In the genomic region with DNA sequence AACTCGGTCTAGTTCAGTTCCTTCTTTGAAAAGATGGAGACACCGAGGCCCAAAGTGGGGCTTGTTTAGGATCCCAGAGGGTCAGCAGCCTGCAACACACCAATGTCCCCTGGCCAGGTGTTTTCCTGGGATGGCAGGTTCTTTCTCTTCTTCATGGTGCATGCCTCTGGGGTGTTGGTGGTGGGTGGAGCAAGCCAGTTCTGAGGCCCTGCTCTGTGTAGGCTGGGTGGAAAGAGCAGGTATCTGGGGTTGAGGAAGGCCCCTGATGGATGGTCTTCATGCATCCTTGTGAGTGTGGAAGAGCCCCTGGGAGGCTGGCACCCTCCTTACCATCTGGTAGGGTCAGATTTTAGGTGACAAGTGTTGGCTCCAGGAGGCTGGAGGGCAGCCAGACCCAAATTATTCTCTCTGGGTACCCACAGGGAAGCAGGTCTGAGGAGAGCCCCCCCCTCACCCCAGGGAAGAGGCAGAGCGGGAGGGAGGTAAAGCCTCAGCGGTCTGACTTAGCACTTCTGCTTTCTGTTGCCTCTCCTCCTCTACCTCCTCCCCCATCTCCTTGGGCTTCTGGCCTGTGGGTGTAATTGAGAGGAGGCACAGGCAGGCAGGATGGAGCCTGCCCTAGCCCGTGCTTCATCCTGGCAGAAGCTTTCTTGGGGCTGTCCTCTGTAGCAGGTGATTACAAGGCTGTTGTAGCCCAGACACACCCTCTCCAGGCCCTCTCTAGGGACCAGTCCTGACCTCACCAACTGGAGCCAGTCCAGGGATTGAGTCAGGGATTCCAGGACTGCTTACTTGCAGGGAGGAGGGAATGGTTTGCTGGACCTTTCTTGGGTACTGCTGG, we compare ENCODE assay signal across 8 mouse cellular contexts. TPM values are rescaled to one million over a fixed set of nuclear protein-coding genes. Genes with fewer than 3 reads are reported as not detected.
DNase-seq lines count a peak whose midpoint lies in the region; ATAC-seq lines count a peak whose summit lies in the region.

No protein-coding gene starts in this region.

- no peaks in the 10 kb centered on the region for H3K27me3 ChIP-seq in hindbrain, embryonic 14.5 days (ENCODE audit: control insufficient read depth, insufficient read depth, low read length)

- no peaks in the 10 kb centered on the region for H3K9me3 ChIP-seq in hindbrain, embryonic 14.5 days (ENCODE audit: control insufficient read depth, low read length)

- no peak overlapping the region for H3K27ac ChIP-seq in hindbrain, embryonic 14.5 days

- no peak overlapping the region for H3K9ac ChIP-seq in hindbrain, embryonic 14.5 days

- no peaks in the 10 kb centered on the region for H3K36me3 ChIP-seq in hindbrain, embryonic 14.5 days (replicated peaks; ENCODE audit: control insufficient read depth, insufficient read depth)

- H3K4me1 ChIP-seq in hindbrain, embryonic 14.5 days (replicated peaks; ENCODE audit: control insufficient read depth, insufficient read depth, low read length): peaks cover 38% of the 10 kb centered on the region

- H3K4me3 ChIP-seq in hindbrain, embryonic 14.5 days (replicated peaks; ENCODE audit: low read length): no peak overlapping the region

- DNase-seq in frontal cortex, adult 2 months (ENCODE audit: extremely low spot score in 1 of 2, low spot score in 1 of 2): no peak
- peak; percentile 99 for DNase-seq in MN1 (ENCODE audit: low spot score)
- peak; percentile 69 for DNase-seq in fibroblast of lung, adult 2 months (ENCODE audit: low read depth)
- DNase-seq in hindbrain, embryonic 14.5 days (ENCODE audit: low spot score): peak; percentile 51
- DNase-seq in lung, postnatal 36 days: peak; percentile 70
- DNase-seq in embryo, embryonic 11 days: no peak
- DNase-seq in thymus, postnatal 10 days (ENCODE audit: low spot score in 2 of 2): no peak

- H3K4me2 ChIP-seq in hindbrain, embryonic 14.5 days (replicated peaks): no peak overlapping the region

- WGBS in hindbrain, embryonic 14.5 days: 45% methylated on average over 5 of the region's 5 CpGs

- ATAC-seq in frontal cortex, adult (ENCODE audit: low TSS enrichment): peak; percentile 67
- no peak for ATAC-seq in hindbrain, embryonic 14.5 days (ENCODE audit: low FRiP score)

RNA-seq across cellular contexts. Expression of a gene that starts 39.3 kb away (rescaled TPM):
- polyA plus RNA-seq in frontal cortex, adult 2 months (2012; rRNA removed): 644 and 776 TPM in 2 replicates
- polyA plus RNA-seq in hindbrain, embryonic 14.5 days (2014; fragmentation: Nextera tagmentation; extraction: Ambion mirVana): 17.1 and 17.2 TPM in 2 replicates

RNA-seq across cellular contexts. Expression of a gene that starts 58.9 kb away (rescaled TPM):
- 23.9 and 24.7 TPM in 2 replicates for polyA plus RNA-seq in frontal cortex, adult 2 months (2012; rRNA removed)
- polyA plus RNA-seq in hindbrain, embryonic 14.5 days (2014; fragmentation: Nextera tagmentation; extraction: Ambion mirVana): 18.5 and 23.1 TPM in 2 replicates

Comparison
In these comparisons a context has a peak if more than half of its experiments do, and no peak if none do; other contexts are left out.
1. DNase-seq: peak in MN1 (single experiment), fibroblast of lung, adult 2 months (single experiment), hindbrain, embryonic 14.5 days (single experiment) and lung, postnatal 36 days (single experiment); none in frontal cortex, adult 2 months (0 of 2), embryo, embryonic 11 days (single experiment) and thymus, postnatal 10 days (0 of 2).
2. RNA of a gene that starts 39.3 kb away (polyA plus RNA-seq): 644 to 776 TPM in frontal cortex, adult 2 months; 17.1 to 17.2 TPM in hindbrain, embryonic 14.5 days; every median in the first group is over 10 times any median in the second.